Mouse (Mus musculus) ES-E14 (cell line): ENCODE measurements around the gene Treh.

ENCODE experiments used
- MAFK ChIP-seq: IDR thresholded peaks from 2 replicates; pipeline ENCODE4 v1.6.1; 2014; ENCODE audit warnings: mild to moderate bottlenecking, low read depth, low read length, inconsistent platforms; ENCODE audit not compliant: insufficient read depth
- ZC3H11A ChIP-seq: IDR thresholded peaks from 2 replicates; pipeline ENCODE4 v1.6.1; 2012; ENCODE audit warnings: low read depth, mild to moderate bottlenecking, inconsistent platforms, low read length, borderline replicate concordance
- ZNF384 ChIP-seq: IDR thresholded peaks from 2 replicates; pipeline ENCODE4 v1.6.1; 2012; ENCODE audit warnings: low read depth, low read length, inconsistent platforms

DNA sequence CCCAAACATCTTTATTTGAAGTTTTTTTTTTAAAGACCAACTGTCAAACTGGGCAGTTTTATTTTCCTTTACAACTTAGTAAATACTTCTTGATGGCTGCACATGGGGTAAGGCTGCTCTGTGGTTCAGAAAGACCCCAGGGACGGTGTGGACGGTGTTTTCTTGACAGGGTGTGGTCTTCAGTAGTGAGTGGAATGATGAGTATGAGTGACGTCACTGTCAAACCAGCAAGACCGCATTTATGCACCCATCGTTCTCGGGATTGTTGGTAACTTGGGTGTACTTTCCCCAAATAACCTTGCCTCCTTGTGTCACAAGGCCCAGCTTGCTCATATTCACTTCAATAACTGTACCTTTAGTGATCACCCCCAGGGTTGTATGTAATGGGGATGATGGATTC, 9.3 kb upstream of the Treh start:
- TF ChIP-seq MAFK, result no peak
- TF ChIP-seq ZC3H11A, result no peak
- TF ChIP-seq ZNF384, result no peak
